Mouse (Mus musculus): ENCODE results near the gene Saysd1.
"Not testable (repeated sequence)": the region's sequence is repeated elsewhere in the genome, so short reads cannot be mapped to it uniquely, and the experiment has no call there.

The Saysd1 gene

GRCm38 (mm10) chr14:20067293-20068074 is 70.8 kb downstream of the Saysd1 start:
- peak; percentile 92 for DNase-seq (ENCODE audit: low read depth, low spot score)
- H3K27me3 ChIP-seq (ENCODE audit: control insufficient read depth, insufficient read depth, low read length, poor library complexity, severe bottlenecking) = peaks cover 2% of the 10 kb centered on the region; the same call in 1 of the 2 replicates
- H3K36me3 ChIP-seq (ENCODE audit: control insufficient read depth, insufficient read depth, low read length, poor library complexity, severe bottlenecking) = no peaks in the 10 kb centered on the region

- Histone ChIP-seq H3K36me3 (ENCODE audit: control insufficient read depth, insufficient read depth, low read length, poor library complexity, severe bottlenecking) (no peaks in the 10 kb centered on the region), H3K27me3 (ENCODE audit: control insufficient read depth, insufficient read depth, low read length, poor library complexity, severe bottlenecking) (peaks cover 2% of the 10 kb centered on the region; the same call in 1 of the 2 replicates)
- DNase-seq (ENCODE audit: low read depth, low spot score) = no peak
Observed at GRCm38 (mm10) chr14:20064771-20065170, 73.6 kb downstream of the Saysd1 start.

GRCm38 (mm10) chr14:20048481-20048835 is 89.9 kb downstream of the Saysd1 start:
- Histone ChIP-seq H3K36me3 (ENCODE audit: control insufficient read depth, insufficient read depth, low read length, poor library complexity, severe bottlenecking) (no peaks in the 10 kb centered on the region), H3K27me3 (ENCODE audit: control insufficient read depth, insufficient read depth, low read length, poor library complexity, severe bottlenecking) (no peaks in the 10 kb centered on the region)
- no peak for DNase-seq (ENCODE audit: low read depth, low spot score)

- H3K27me3 ChIP-seq (ENCODE audit: control insufficient read depth, insufficient read depth, low read length, poor library complexity, severe bottlenecking) = no peaks in the 10 kb centered on the region
- no peaks in the 10 kb centered on the region for H3K36me3 ChIP-seq (ENCODE audit: control insufficient read depth, insufficient read depth, low read length, poor library complexity, severe bottlenecking)
- DNase-seq (ENCODE audit: low read depth, low spot score) = no peak
Observed at GRCm38 (mm10) chr14:20047814-20048480, 90.4 kb downstream of the Saysd1 start.

- Histone ChIP-seq H3K36me3 (ENCODE audit: control insufficient read depth, insufficient read depth, low read length, poor library complexity, severe bottlenecking) (no peaks in the 10 kb centered on the region), H3K27me3 (ENCODE audit: control insufficient read depth, insufficient read depth, low read length, poor library complexity, severe bottlenecking) (no peaks in the 10 kb centered on the region)
- no peak for DNase-seq (ENCODE audit: low read depth, low spot score)
Observed at GRCm38 (mm10) chr14:20047291-20047690, 91.0 kb downstream of the Saysd1 start.

- no peaks in the 10 kb centered on the region for H3K27me3 ChIP-seq (ENCODE audit: control insufficient read depth, insufficient read depth, low read length, poor library complexity, severe bottlenecking)
- no peak for DNase-seq (ENCODE audit: low read depth, low spot score)
Observed at GRCm38 (mm10) chr14:20044036-20044435, 94.3 kb downstream of the Saysd1 start.

GRCm38 (mm10) chr14:20041836-20042235 is 96.5 kb downstream of the Saysd1 start:
- Histone ChIP-seq H3K27me3 (ENCODE audit: control insufficient read depth, insufficient read depth, low read length, poor library complexity, severe bottlenecking) (no peaks in the 10 kb centered on the region), H3K36me3 (ENCODE audit: control insufficient read depth, insufficient read depth, low read length, poor library complexity, severe bottlenecking) (no peaks in the 10 kb centered on the region)
- DNase-seq (ENCODE audit: low read depth, low spot score) = peak; percentile 11

More at GRCm38 (mm10) chr14:20044036-20044435, 94.3 kb downstream of the Saysd1 start:
- no peaks in the 10 kb centered on the region for H3K36me3 ChIP-seq (ENCODE audit: control insufficient read depth, insufficient read depth, low read length, poor library complexity, severe bottlenecking)

- H3K36me3 ChIP-seq (ENCODE audit: control insufficient read depth, insufficient read depth, low read length, poor library complexity, severe bottlenecking) = no peaks in the 10 kb centered on the region
- H3K27me3 ChIP-seq (ENCODE audit: control insufficient read depth, insufficient read depth, low read length, poor library complexity, severe bottlenecking) = no peaks in the 10 kb centered on the region
- DNase-seq (ENCODE audit: low read depth, low spot score) = no peak
Observed at GRCm38 (mm10) chr14:20040976-20041375, 97.4 kb downstream of the Saysd1 start.

- H3K27me3 ChIP-seq (ENCODE audit: control insufficient read depth, insufficient read depth, low read length, poor library complexity, severe bottlenecking) = no peaks in the 10 kb centered on the region
- DNase-seq (ENCODE audit: low read depth, low spot score) = no peak
- H3K36me3 ChIP-seq (ENCODE audit: control insufficient read depth, insufficient read depth, low read length, poor library complexity, severe bottlenecking) = no peaks in the 10 kb centered on the region
Observed at GRCm38 (mm10) chr14:20039795-20040194, 98.5 kb downstream of the Saysd1 start.

GRCm38 (mm10) chr14:20032738-20033116 is 105.6 kb downstream of the Saysd1 start:
- H3K36me3 ChIP-seq (ENCODE audit: control insufficient read depth, insufficient read depth, low read length, poor library complexity, severe bottlenecking) = no peaks in the 10 kb centered on the region
- DNase-seq (ENCODE audit: low read depth, low spot score) = no peak
- H3K27me3 ChIP-seq (ENCODE audit: control insufficient read depth, insufficient read depth, low read length, poor library complexity, severe bottlenecking) = no peaks in the 10 kb centered on the region

GRCm38 (mm10) chr14:20032016-20032737 is 106.2 kb downstream of the Saysd1 start:
- Histone ChIP-seq H3K27me3 (ENCODE audit: control insufficient read depth, insufficient read depth, low read length, poor library complexity, severe bottlenecking) (no peaks in the 10 kb centered on the region), H3K36me3 (ENCODE audit: control insufficient read depth, insufficient read depth, low read length, poor library complexity, severe bottlenecking) (no peaks in the 10 kb centered on the region)
- DNase-seq (ENCODE audit: low read depth, low spot score) = no peak

GRCm38 (mm10) chr14:20029606-20030005 is 108.7 kb downstream of the Saysd1 start:
- no peak for DNase-seq (ENCODE audit: low read depth, low spot score)
- Histone ChIP-seq H3K36me3 (ENCODE audit: control insufficient read depth, insufficient read depth, low read length, poor library complexity, severe bottlenecking) (no peaks in the 10 kb centered on the region), H3K27me3 (ENCODE audit: control insufficient read depth, insufficient read depth, low read length, poor library complexity, severe bottlenecking) (no peaks in the 10 kb centered on the region)

GRCm38 (mm10) chr14:20027475-20027874 is 110.9 kb downstream of the Saysd1 start:
- not testable (repeated sequence) for H3K36me3 ChIP-seq (ENCODE audit: control insufficient read depth, insufficient read depth, low read length, poor library complexity, severe bottlenecking); H3K27me3 ChIP-seq (ENCODE audit: control insufficient read depth, insufficient read depth, low read length, poor library complexity, severe bottlenecking); DNase-seq (ENCODE audit: low read depth, low spot score)
